Mouse (Mus musculus): ENCODE results near the gene Clpx.
A peak's percentile ranks its signal among the peaks of the same experiment; 100 is the strongest.
"Not testable (repeated sequence)": the region's sequence is repeated elsewhere in the genome, so short reads cannot be mapped to it uniquely, and the experiment has no call there.

Clpx gene

DNA sequence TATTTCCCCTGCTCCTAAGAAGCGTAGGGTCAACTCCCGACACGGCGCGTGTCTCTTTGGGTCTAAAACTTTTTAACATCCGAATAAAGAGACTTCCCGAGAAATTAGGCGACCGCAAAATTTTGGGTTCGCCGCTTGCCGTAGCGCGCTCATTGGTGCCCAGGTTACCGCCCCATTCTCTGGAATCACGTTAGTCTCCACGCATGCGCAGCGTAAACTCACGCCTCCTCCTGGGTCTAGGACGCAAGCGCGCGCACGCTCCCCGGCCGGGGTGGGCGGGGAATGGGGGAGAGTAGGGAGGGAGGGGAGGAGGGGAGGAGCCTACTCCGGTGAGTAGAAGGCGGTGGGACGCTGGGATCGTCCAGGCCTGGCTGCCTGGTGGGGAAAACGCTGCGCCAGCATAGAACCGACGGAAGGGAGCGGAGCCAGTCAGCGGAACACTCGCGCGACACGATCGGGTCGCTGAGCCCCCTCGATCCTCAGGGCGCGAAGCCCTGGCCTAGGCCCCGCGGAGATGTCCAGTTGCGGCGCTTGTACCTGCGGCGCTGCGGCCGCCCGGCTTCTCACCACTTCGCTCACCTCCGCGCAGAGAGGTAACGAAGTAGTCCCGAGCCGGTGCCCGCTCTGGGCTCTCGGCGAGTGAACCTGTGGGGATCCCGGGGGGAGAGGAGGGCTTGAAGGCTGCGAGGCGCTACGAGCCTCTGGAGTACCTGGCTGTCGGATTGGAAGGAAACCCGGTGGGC lies at the start of gene Clpx:
Gene Clpx (plus strand): TSS at position 288 of the 743 bp plus-strand sequence.
- DNase-seq, result peak; percentile 97

DNA sequence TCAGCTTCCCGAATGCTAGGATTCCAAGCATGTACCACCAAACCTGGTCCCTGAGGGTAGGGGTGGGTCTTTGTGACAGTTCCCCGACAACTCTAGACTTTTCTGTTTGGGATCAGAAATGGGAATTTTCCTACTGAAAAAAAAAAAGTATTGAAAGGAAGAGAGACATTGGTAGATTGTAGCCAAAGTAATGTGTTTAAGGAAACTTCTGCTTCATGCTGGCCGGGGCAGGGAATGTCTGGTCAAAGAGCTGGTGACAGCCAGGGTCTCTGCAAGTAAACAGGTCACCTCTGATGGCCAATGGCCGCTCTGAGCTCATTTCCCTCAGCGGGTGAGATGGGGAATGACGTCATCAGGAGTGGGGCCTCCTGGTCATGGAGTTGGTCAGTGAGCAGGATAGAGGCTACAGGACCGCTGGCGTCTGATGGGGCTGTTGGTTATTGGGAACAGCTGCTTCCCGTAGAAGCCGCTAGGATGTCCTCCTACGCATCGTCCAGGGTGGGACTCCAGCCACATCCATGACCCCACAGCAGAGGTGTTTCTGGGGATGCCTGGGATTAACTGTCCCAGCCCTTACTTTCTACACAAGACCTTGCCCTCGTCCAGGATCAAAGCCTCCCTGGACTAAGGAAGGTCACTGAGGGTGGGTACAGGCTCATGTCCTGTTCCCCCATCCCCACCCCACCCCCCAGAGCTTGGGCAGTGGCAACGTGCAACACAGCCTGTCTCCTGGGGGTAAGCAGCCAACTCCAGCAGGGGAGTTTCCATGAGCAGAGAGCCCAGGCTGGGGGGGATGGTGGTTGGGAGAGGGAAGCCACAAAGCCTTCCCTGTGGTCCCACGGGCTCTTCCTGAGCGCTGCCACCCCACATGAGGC lies 46.3 kb upstream of the Clpx start:
- DNase-seq, result no peak

DNA sequence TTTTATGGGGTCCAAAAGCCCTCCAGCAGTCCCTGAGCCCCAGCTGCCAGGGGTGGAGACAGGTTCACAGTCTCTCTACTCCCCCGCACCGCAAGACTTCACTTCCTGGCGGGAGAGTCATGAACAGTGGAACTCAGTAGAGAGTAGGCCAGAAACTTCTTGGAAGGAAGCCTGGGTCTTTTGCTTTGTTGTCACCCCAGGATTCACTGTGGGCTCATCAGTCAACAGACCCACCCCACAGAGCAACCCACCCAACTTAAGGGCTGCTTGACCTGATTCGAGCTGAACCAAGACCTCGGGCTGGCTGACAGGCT lies 45.7 kb upstream of the Clpx start:
- no peak for DNase-seq

DNA sequence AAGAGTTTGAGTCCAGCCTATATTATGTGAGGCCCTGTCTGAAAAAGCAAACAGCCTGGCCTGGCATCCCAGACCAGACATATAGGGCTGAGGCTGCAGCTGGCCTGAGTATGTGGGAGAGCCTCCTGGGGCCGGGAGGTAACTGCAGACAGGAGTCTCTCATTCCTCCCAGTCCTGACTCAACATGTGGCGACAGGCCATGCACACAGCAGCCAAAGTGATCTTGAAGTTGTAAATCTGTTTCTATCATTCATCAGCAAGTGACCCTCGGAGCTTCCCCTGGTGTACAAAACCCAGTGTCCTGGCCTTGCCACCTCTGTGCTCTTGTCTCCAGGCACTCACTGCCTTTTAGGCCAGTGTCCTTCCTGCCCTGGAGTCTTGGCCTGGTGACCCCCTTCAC lies 42.0 kb upstream of the Clpx start:
- no peak for DNase-seq

DNA sequence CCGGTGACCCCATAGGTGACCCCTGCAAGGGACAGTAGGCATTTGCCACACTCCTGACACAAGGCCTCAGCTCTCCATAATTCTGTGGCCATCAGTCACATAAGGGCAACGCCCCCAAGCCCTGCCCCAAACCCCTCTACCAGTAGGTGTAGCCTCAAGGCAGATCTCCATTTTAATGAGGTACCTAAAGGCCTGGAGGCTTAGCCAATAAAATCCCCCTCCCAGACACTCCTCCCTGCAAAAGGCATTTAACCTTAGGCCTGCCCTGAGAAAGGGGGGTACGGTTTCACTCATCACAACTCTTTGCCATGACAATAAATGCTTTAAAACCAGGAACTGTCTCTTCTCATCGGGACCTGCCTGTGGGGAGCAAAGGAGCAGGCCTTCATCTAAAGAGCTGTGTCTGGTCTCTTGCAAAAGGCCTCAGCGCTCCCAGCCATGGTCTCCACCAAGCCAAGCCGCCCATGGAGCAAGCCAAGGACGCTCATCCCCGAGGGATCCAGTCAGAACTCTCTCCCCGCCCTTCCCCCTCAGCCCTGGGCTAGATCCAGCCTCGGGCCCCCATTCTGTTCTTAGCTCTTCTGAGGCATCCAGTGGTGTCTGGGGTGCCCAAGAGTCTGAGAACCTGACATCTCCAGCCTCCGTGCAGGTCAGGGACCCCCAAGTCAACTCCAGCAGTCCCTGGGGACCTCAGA lies 38.0 kb upstream of the Clpx start:
- DNase-seq, result no peak

DNA sequence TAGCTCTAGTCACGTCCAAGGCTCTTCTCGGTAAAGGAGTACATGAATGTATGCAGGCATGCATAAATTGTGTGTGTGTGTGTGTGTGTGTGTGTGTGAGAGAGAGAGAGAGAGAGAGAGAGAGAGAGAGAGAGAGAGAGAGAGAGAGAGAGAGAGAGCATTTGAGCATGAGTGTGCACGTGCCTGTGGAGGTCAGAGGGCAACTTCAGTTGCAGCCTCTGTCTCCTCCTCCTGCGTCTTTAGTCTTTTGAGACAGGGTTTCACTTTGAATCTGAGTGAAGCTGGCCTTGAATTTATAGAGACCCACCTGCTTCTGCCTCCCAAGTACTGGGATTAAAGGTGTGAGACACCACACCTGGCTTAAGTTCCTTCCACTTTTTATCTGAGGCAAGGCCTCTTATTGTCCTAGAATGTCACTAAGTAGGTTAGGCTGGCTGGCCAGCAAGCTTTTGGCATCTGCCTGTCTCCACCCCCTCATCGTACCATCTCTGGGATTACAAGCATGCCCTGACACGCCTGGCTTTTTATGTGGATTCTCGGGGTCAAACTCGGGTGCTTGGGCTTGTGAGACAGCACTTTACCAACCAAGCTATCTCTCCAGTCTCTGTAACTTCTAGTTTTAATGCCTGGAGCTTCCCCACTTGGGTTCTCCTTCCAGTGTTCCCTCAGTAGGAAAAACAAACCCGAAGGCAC lies 36.7 kb upstream of the Clpx start:
- DNase-seq, result no peak

DNA sequence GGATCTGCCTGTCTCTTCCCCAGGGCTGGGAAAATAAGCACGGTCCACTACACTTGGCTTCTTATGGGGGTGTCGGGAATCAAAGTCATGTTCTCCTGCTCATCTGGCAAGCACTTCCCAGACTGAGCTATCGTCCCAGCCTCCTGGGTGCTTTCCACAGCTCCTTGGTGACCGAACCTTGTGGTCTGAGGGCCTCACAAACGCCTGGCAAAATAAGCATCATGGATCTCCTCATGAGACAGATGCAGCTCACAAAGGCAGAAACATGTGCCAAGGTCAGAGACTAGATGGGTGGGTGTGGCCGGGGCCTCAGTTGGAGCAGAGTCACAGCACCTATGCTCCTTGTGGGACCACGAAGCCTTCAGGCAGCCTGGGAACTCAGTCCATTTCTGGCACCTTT lies 34.7 kb upstream of the Clpx start:
- DNase-seq, result no peak

DNA sequence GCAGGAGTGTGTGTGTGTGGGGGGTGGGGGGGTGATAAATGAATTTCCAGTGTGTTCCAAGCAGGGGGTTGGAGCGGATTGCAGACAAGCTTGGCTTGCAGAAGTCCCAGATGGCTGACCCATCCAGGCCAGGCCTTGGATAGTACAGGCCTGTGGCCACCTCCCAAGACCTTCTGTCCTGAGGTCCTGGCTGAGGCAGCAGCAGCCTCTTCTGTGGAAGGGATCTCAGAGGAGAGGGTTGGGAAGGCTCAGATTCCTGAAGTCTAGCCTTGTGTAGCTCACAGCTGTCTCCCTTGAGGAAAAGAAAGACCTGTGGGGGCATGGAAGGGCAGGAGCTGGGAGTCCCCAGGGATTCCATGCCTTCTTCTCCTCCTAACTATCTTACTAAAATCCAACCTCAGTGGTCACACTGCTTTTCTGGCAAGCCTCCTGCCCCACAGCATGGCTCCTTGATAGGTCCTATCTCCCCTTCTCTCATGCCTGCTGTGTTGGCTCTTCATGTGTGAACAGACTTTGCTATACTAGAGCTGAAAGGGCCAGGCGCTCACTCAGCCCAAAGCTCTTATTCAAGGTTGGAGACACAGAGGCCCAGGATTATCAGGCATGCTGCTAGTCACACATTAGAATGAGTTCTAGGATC lies 32.3 kb upstream of the Clpx start:
- DNase-seq, result no peak

DNA sequence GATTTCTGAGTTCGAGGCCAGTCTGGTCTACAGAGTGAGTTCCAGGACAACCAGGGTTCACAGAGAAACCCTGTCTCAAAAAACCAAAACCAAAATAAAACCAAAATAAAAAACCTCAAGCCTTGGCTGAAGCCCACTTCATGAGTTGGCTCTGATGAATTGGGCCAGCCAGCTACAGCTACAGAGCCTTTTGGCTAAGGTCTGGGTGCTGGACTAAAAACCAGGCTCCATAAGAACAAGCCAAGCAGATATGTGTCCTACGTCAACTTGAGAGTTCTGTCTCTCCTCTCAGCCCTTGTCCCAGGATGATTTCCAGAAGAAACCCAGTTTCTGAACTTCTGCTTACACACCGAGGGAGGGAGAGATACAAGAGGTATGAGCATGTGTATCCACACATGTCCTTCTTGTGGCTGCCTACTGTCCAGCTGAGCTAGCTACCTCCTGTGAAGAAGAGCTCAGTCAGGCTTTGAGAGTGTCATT lies 31.4 kb upstream of the Clpx start:
- DNase-seq, result no peak

DNA sequence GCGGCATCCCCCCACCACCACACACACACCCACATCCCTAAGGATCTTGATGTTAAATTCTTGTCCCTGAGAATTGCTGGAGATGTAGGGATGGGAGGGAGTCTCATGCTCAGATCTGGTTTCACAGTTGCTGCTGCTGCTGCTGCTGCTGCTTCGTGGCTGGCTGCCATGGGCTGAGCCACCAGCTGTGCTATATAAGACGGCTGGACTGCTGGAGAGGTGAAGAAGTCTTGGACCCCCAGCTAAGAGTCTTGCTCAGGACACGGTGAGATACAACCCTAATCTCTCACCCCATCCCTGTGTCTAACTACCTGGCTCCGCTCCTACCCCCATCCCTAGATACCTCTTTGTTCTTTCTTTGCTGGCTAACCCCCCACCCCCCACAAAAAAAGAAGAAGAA lies 29.1 kb upstream of the Clpx start, which contains the start of gene Cilp:
Gene Cilp (plus strand): TSS at position 222 of the 400 bp plus-strand sequence.
- no peak for DNase-seq

DNA sequence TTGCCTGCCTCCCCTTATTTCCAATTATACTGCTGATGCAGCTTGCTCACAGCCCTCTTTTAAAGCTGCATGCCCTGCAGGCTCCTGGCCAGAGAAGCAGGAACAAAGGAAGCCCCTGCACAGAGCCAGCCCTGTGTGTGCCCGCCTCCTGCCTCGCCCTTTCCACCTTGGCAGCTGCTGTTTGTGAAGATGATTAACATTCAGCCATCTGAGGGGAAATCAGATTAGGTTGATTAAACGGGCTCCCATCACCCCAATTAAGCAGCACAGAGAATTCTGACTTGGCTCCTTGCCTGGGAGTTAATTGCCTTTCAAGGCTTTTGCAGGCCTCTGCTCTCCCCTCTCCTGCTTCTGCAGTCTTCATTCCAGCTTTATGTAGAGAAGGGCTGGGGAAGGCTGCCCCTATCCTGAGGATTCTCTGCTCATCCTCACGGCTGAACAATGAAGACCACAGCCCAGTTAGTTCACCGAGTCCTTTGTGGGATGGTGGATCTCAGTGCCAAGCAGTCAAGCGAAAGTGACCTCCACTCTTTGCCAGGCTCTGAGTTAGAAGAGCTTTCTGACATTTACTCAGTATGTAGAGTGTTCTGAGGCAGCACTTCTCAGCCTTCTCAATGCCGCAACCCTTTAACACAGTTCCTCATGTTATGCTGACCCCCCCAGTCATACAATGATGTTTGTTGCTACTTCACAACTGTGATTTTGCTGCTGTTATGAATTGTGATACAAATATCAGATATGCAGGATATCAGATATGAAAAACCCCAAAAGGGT lies 26.1 kb upstream of the Clpx start:
- DNase-seq, result peak; percentile 33

DNA sequence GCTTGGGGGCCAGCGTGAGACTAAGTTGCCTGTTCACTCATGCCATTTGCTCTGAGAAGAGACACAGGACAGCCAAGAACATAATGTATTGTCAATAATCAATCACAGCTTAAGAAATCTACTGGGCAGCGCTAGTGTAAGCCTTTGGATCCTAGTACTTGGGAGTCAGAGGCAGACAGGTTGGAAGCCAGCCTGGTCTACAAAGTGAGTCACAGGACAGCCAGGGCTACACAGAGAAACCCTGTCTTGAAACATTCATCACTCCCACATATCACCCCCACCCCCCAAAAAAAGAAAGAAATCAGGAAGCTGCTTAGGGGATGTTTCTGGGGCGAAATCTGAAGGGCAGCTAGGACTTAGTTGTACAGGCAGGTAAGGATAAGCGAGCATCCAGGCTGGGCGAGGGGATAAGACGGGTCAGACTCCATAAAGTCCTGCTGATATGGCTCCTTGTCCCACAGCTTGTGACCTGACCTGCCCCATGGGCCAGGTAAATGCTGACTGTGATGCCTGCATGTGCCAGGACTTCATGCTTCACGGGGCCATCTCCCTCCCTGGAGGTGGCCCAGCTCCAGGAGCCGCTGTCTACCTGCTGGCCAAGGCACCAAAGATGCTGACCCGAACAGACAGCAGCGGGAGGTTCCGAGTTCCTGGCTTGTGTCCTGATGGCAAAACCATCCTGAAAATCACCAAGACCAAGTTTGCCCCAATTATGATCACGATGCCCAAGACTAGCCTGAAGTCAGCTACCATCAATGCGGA lies 20.8 kb upstream of the Clpx start:
- peak; percentile 43 for DNase-seq

DNA sequence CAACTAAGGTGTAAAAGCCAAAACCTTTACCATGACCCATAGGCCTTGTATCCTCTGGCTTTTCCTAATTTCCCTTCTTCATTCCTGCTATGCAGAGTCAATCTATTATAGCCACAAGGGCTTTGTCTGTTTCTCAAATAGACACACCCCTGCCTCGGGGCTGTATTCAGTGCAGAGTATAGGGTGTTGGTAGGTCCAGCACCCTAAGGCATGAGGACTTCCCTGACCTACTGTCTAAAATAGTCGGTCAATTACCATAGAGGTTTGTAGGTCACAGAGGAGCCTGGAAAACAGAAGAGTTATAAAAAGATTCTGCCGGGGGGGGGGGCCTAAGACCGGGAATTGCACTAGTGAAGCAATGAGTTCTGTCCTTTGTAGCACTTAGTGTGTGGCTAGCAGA lies 20.2 kb upstream of the Clpx start:
- no peak for DNase-seq

DNA sequence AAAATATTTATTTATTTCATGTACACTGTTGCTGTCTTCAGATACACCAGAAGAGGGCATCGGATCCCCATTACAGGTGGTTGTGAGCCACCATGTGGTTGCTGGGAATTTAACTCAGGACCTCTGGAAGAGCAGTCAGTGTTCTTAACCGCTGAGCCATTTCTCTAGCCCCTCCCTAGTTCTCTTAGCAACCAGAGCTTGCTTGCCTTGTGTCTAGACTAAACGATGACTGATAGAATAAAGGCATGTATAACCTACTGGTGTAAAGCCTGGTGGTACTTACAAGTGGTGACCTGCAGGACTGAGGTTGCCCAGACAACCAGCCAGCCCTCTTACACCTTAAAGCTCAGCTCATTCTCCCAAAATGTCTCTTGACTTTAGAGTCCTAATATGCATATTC lies 19.2 kb upstream of the Clpx start:
- not testable (repeated sequence) for DNase-seq

DNA sequence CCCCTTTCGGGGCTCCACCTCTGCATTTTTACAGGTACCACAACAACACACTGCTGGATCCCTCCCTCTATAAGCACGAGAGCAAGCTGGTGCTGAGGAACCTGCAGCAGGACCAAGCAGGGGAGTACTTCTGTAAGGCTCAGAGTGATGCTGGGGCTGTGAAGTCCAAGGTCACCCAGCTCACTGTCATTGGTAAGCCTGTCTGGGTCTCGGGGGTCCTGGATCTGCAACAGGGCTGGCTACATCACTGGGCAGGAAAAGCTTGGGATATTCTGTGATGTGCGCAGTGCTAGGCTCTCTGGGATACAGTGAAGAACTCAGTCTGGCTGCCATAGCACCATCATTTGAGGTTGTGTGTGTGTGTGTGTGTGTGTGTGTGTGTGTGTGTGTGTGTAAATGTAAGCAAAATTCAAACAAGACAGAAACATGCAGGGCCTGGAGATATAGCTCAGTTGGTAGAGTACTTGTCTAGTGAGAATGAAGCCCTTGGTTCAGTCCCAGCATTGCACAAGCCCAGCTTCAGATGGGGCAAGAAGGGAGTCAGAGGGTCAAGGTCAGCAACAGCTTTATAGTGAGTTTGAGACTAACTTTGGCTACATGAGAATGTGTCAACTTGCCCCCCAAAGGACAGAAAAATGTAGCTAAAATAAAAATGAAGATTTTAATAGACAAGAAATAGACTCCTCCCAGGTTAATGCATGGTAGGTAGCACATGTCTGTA lies 18.1 kb upstream of the Clpx start:
- DNase-seq, result no peak

DNA sequence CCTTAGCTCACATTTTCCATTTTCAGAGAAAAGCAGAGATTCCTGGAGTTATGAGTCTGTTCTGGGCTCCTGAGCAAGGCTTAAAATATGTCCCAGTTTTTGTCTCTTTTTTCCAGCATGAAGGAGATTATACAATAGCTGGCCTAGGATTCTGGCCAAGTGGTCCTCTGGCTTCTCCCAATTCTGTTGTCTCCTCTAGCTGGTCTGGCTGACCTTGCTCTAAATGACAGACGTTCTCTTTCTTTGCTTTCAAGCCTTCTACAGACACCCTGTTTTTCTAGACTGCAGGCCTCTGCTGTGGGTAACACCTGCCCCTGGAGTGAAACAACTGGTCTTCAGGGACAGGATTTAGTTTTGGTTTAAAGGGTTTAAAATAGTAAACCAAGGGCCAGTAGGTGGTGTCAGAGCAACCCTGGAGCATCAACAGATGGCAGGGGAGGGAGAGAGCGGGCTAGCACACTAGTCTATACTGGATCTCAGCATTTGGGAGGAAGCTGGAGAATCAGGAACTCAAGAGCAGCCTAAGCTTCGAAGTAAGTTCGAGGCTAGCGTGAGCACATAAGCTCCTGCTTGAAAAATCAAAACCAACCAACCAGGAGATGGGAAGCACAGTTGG lies 12.4 kb upstream of the Clpx start:
- DNase-seq, result no peak

DNA sequence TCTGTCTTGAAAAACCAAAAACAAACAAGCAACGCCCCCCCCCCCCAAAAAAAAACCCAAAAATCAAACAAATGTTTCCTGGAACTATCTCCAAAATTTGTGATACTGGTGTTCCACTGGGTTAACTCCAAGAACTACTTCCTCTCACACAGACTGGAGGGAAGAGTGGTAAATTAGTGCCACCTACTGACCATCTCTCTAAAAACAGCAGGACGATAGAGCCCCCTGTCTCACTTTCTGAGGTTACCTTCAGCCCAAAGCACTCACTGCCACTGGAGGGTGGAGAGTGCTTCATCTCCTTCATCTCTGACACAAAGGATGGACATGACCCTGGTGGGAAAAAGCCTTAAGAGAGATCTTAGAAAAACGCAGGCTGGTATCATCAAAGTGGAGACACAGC lies 10.8 kb upstream of the Clpx start:
- no peak for DNase-seq

DNA sequence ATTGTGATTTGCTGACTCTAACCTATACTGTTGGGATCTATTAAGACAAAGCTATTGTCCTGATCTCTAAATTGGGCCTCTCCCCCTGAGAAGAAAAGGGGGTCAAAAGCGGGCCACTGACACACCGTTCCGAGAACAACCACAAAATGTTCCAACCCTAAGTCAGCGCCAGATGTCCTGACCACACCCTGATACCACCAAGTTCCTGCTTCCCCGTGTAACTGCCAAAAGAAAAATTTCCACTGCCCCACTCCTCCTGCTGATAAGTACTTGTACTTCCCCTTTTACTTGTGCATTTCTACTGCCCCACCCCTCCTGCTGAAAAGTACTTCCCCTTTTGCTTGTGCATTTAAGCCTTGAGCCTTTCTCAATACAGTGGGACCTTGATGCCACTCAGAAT lies 5.8 kb upstream of the Clpx start:
- not testable (repeated sequence) for DNase-seq

DNA sequence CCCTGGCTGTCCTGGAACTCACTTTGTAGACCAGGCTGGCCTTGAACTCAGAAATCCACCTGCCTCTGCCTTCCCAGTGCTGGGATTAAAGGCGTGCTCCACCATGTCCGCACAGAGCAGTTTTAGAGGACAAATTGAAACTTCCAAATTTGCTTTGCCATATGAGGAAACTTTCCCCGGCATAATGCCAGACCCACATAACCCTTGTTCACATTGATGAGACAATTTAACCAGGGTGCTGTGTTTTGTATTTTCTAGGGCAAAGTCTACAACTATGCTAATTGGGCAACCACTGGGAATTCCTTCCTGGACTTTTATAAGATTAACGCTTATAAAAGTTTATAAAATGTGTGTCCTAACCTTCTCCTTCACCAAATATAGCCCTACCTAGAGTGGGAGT lies 4.1 kb upstream of the Clpx start:
- DNase-seq, result peak; percentile 70

DNA sequence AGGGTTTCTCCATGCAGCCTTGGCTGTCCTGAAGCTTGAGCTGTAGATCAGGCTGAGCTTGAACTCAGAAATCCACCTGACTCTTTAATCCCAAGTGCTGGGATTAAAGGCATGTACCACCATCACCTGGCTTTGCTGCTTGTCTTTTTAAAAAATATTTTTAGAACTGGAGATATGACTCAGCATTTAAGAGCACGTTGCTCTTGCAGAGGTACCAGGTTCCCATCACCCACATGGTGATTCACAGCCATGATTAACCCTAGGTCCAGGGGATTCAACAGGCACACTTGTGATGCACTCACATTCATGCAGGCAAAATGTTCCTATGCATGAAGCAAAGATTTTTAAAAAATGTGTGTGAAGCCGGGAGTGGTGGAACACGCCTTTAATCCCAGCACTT lies 1.6 kb upstream of the Clpx start:
- DNase-seq, result no peak

Measured in kidney, adult 18-20 months (tissue).